Mouse (Mus musculus) embryonic facial prominence, embryonic 15.5 days (tissue): ENCODE measurements around the gene Mcoln3. TPM values are rescaled to one million over a fixed set of nuclear protein-coding genes. Genes with fewer than 3 reads are reported as not detected.
A peak's percentile ranks its signal among the peaks of the same experiment; 100 is the strongest.

Source experiments
- ATAC-seq: fragments of 200-750 bp; cut with Nextera tagmentation; 2 replicates; pipeline ENCODE4 v1.8.0; 2017; ENCODE audit warnings: low read depth, moderate TSS enrichment; ENCODE audit not compliant: insufficient number of reproducible peaks, low FRiP score, low TSS enrichment
- H3K27ac ChIP-seq: fragments of 300-500 bp; sonication (generic); replicated peaks from 2 replicates; pipeline ENCODE4 v1.5.1; 2015; ENCODE audit warnings: mild to moderate bottlenecking, inconsistent platforms
- H3K27me3 ChIP-seq: fragments of 300-500 bp; sonication (generic); 2 replicates; pipeline ENCODE4 v1.6.1; 2015; ENCODE audit warnings: inconsistent platforms
- H3K36me3 ChIP-seq: fragments of 300-500 bp; sonication (generic); 2 replicates; pipeline ENCODE4 v1.6.1; 2015; ENCODE audit warnings: mild to moderate bottlenecking, inconsistent platforms
- H3K4me1 ChIP-seq: fragments of 300-500 bp; sonication (generic); 2 replicates; pipeline ENCODE4 v1.6.1; 2015; ENCODE audit warnings: inconsistent platforms
- H3K4me2 ChIP-seq: fragments of 300-500 bp; sonication (generic); replicated peaks from 2 replicates; pipeline ENCODE4 v1.6.1; 2015; ENCODE audit warnings: mild to moderate bottlenecking, inconsistent platforms
- H3K4me3 ChIP-seq: fragments of 300-500 bp; sonication (generic); replicated peaks from 2 replicates; pipeline ENCODE4 v1.5.1; 2015; ENCODE audit warnings: mild to moderate bottlenecking, inconsistent platforms
- H3K9ac ChIP-seq: fragments of 300-500 bp; sonication (generic); 2 replicates; pipeline ENCODE4 v1.6.1; 2015; ENCODE audit warnings: inconsistent platforms
- H3K9me3 ChIP-seq: fragments of 300-500 bp; sonication (generic); replicated peaks from 2 replicates; pipeline ENCODE4 v1.6.1; 2016; ENCODE audit warnings: inconsistent platforms
- WGBS: fragments of 180-500 bp; shearing (Covaris S2); methylation state at CpG from one replicate; pipeline ENCODE4 v1.1.7; 2015; 5-methylcytosine and 5-hydroxymethylcytosine counted together
- polyA plus RNA-seq: library from polyadenylated mRNA; unstranded; fragments of >200 nt; fragmentation: Nextera tagmentation; extraction: Ambion mirVana; gene quantifications from 2 replicates; pipeline ENCODE4 v1.2.1, GENCODE M21; 2015

Mcoln3 gene
- polyA plus RNA-seq, 1 experiment from 2014 or later: 7.8 TPM

DNA sequence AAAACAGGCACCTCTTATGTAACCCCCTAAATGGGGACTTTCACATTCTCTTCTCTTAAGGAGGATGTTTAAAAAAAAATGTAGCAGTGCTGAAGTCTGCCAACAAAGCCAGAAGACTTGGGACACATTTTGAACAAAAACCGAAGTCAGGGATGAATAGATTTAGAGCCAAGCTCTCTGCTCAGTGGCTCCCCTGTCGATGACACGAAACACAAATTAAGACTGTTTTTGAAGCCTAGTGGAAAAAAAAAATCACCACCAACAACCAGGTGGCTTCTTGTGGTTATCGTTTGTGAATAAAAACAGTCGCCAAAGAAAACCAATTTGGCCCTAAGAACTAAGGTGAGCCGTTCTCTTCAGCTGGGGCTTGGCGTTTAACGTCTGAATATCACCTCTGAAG, 35.1 kb downstream of the Mcoln3 start:
- peaks cover 34% of the 10 kb centered on the region for H3K27me3 ChIP-seq

DNA sequence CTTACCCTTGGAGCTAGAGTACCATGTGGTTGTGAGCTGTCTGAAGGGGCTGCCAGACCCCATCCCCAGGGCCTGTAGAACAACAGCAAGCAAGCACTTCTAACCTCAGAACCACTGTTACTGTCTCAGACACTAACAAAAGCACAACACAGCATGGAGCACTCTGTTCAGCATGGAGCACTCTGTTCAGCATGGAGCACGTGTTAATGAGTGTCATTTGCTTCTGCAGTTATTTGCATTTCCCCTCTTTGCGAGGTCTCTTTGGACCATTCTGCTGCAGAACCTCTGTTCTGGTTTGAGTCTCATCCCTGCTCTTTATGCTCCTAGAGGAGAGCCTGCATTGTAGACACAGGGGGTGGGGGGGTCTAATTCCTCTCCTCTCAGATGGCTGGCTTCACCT, 35.7 kb downstream of the Mcoln3 start:
- Histone ChIP-seq H3K4me2 (no peak overlapping the region), H3K27me3 (peaks cover 34% of the 10 kb centered on the region), H3K9ac (no peak overlapping the region), H3K9me3 (no peaks in the 10 kb centered on the region), H3K36me3 (no peaks in the 10 kb centered on the region), H3K27ac (no peak overlapping the region), H3K4me3 (no peak overlapping the region), H3K4me1 (peaks cover 24% of the 10 kb centered on the region)
- 78% methylated on average over 2 of the region's 2 CpGs for WGBS
- no peak for ATAC-seq

More for the DNA sequence above, 35.1 kb downstream of the Mcoln3 start:
- WGBS: 71% methylated on average over 8 of the region's 8 CpGs
- no peak overlapping the region for H3K9ac ChIP-seq
- H3K27ac ChIP-seq: no peak overlapping the region
- no peaks in the 10 kb centered on the region for H3K36me3 ChIP-seq
- peaks cover 24% of the 10 kb centered on the region for H3K4me1 ChIP-seq
- no peak for ATAC-seq
- no peak overlapping the region for H3K4me2 ChIP-seq
- H3K9me3 ChIP-seq: no peaks in the 10 kb centered on the region
- no peak overlapping the region for H3K4me3 ChIP-seq

DNA sequence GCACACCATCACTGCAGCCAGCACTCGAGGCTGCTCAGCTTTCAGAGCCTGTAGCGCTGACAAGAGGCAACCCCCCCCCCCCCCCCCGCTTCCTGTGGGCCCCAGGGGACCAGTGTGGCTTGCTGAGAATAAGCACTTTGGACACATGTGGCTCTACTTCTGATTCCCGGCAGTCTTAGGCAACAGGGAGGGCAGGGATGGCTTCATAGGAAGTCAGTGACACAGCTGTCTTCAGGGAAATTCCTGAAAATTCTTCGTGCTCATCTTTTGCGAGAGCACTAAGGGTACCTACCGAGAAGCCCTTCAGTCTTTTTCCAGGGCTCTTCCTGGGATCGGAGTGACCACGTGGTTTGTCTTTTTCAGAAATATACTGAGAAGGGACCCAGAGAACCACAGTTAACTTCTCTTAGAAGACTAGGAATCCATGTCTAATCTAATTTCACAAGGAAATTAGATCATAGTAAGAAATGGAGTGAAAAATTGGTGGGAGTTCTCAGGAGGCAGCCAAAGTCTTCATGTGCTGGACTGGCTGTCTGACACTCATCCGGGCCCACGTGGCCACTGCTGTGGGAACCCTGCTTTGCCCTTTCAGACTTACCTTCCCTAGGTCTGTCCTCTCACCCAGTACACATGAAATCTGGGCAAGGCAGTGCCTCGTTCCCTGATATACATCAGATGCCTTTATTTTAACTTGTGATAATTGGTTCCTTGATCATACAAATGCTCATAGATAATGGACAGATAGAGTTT, 36.8 kb downstream of the Mcoln3 start:
- no peaks in the 10 kb centered on the region for H3K9me3 ChIP-seq
- H3K36me3 ChIP-seq: no peaks in the 10 kb centered on the region
- H3K4me3 ChIP-seq: no peak overlapping the region
- peaks cover 24% of the 10 kb centered on the region for H3K4me1 ChIP-seq
- peak overlapping the region; percentile 31; the same call in 1 of the 2 replicates for H3K4me2 ChIP-seq
- H3K9ac ChIP-seq: no peak overlapping the region
- no peak overlapping the region for H3K27ac ChIP-seq
- WGBS: 12% methylated on average over 12 of the region's 12 CpGs
- peaks cover 33% of the 10 kb centered on the region for H3K27me3 ChIP-seq
- peak; percentile 39; the same call in 1 of the 2 replicates for ATAC-seq

GRCm38 (mm10) chr3:146155628-146156576, 38.7 kb downstream of the Mcoln3 start:
- Histone ChIP-seq H3K9me3 (no peaks in the 10 kb centered on the region), H3K4me2 (no peak overlapping the region), H3K4me3 (no peak overlapping the region), H3K27me3 (peaks cover 20% of the 10 kb centered on the region), H3K4me1 (peaks cover 13% of the 10 kb centered on the region; the same call in 1 of the 2 replicates), H3K9ac (no peak overlapping the region), H3K36me3 (no peaks in the 10 kb centered on the region), H3K27ac (no peak overlapping the region)
- 76% methylated on average over 13 of the region's 13 CpGs for WGBS
- ATAC-seq: no peak

GRCm38 (mm10) chr3:146156811-146157210, 39.6 kb downstream of the Mcoln3 start:
- WGBS: 75% methylated on average over 2 of the region's 2 CpGs

GRCm38 (mm10) chr3:146158039-146158438, 40.8 kb downstream of the Mcoln3 start:
- no peak overlapping the region for H3K4me2 ChIP-seq
- peaks cover 10% of the 10 kb centered on the region for H3K27me3 ChIP-seq
- no peak overlapping the region for H3K9ac ChIP-seq
- 19% methylated on average over 4 of the region's 4 CpGs for WGBS
- H3K4me3 ChIP-seq: no peak overlapping the region
- no peaks in the 10 kb centered on the region for H3K9me3 ChIP-seq
- no peak overlapping the region for H3K27ac ChIP-seq
- no peaks in the 10 kb centered on the region for H3K36me3 ChIP-seq
- no peak for ATAC-seq
- peaks cover 13% of the 10 kb centered on the region; the same call in 1 of the 2 replicates for H3K4me1 ChIP-seq

More at GRCm38 (mm10) chr3:146156811-146157210, 39.6 kb downstream of the Mcoln3 start:
- no peak for ATAC-seq
- peaks cover 12% of the 10 kb centered on the region for H3K27me3 ChIP-seq
- H3K9ac ChIP-seq: no peak overlapping the region
- no peak overlapping the region for H3K4me2 ChIP-seq
- H3K4me3 ChIP-seq: no peak overlapping the region
- no peaks in the 10 kb centered on the region for H3K36me3 ChIP-seq
- H3K4me1 ChIP-seq: peaks cover 13% of the 10 kb centered on the region; the same call in 1 of the 2 replicates
- no peak overlapping the region for H3K27ac ChIP-seq
- H3K9me3 ChIP-seq: no peaks in the 10 kb centered on the region

GRCm38 (mm10) chr3:146159360-146159759, 42.1 kb downstream of the Mcoln3 start:
- no peak for ATAC-seq
- Histone ChIP-seq H3K36me3 (no peaks in the 10 kb centered on the region), H3K4me3 (no peak overlapping the region), H3K9ac (no peak overlapping the region), H3K4me2 (no peak overlapping the region), H3K27me3 (peaks cover 10% of the 10 kb centered on the region), H3K4me1 (peaks cover 4% of the 10 kb centered on the region; the same call in 1 of the 2 replicates), H3K9me3 (no peaks in the 10 kb centered on the region), H3K27ac (no peak overlapping the region)
- 76% methylated on average over 2 of the region's 2 CpGs for WGBS

DNA sequence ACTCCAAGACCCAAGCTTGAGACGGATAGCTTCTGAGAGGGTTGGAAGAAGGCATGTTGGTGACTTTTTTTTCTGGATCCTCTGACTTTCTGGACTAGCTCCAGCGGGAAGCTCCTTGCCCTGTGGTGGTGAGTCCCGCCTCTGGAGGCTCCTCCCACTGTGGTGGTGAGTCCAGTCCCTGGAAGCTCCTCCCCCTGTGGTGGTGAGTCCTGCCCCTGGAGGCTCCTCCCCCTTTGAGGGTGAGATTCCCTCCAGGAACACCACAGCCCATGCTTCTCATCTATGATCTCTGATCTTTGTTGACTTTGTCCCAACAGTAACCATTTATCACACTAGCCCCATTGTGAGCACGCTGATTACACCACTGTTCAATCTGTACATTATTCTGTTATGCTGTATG, 44.9 kb downstream of the Mcoln3 start:
- WGBS: 81% methylated on average over 4 of the region's 4 CpGs
- no peak for ATAC-seq
- H3K4me3 ChIP-seq: no peak overlapping the region

GRCm38 (mm10) chr3:146169356-146169755, 52.1 kb downstream of the Mcoln3 start:
- H3K4me1 ChIP-seq: no peaks in the 10 kb centered on the region
- WGBS: 76% methylated on average over 4 of the region's 4 CpGs
- no peak for ATAC-seq
- H3K27ac ChIP-seq: no peak overlapping the region
- H3K4me2 ChIP-seq: no peak overlapping the region
- H3K4me3 ChIP-seq: no peak overlapping the region
- H3K9me3 ChIP-seq: no peaks in the 10 kb centered on the region
- H3K27me3 ChIP-seq: no peaks in the 10 kb centered on the region
- H3K36me3 ChIP-seq: no peaks in the 10 kb centered on the region
- no peak overlapping the region for H3K9ac ChIP-seq

More for the DNA sequence above, 44.9 kb downstream of the Mcoln3 start:
- no peaks in the 10 kb centered on the region for H3K9me3 ChIP-seq
- no peak overlapping the region for H3K27ac ChIP-seq
- no peaks in the 10 kb centered on the region for H3K4me1 ChIP-seq
- H3K9ac ChIP-seq: no peak overlapping the region
- H3K27me3 ChIP-seq: no peaks in the 10 kb centered on the region
- no peaks in the 10 kb centered on the region for H3K36me3 ChIP-seq
- H3K4me2 ChIP-seq: no peak overlapping the region

- no peak overlapping the region for H3K4me2 ChIP-seq
- H3K9me3 ChIP-seq: no peaks in the 10 kb centered on the region
- H3K4me3 ChIP-seq: no peak overlapping the region
- no peaks in the 10 kb centered on the region for H3K4me1 ChIP-seq
- ATAC-seq: no peak
- H3K9ac ChIP-seq: no peak overlapping the region
- 74% methylated on average over 5 of the region's 5 CpGs for WGBS
- H3K27me3 ChIP-seq: no peaks in the 10 kb centered on the region
- H3K27ac ChIP-seq: no peak overlapping the region
- no peaks in the 10 kb centered on the region for H3K36me3 ChIP-seq
These were observed 55.8 kb downstream of the Mcoln3 start for GRCm38 (mm10) chr3:146173030-146173429.

GRCm38 (mm10) chr3:146174215-146174614, 57.0 kb downstream of the Mcoln3 start:
- ATAC-seq: no peak
- no peak overlapping the region for H3K9ac ChIP-seq
- H3K36me3 ChIP-seq: no peaks in the 10 kb centered on the region
- no peak overlapping the region for H3K4me2 ChIP-seq
- H3K4me3 ChIP-seq: no peak overlapping the region
- no peaks in the 10 kb centered on the region for H3K4me1 ChIP-seq
- WGBS: 86% methylated on average over 9 of the region's 9 CpGs
- H3K27me3 ChIP-seq: no peaks in the 10 kb centered on the region
- H3K9me3 ChIP-seq: no peaks in the 10 kb centered on the region
- no peak overlapping the region for H3K27ac ChIP-seq
